Mouse (Mus musculus) erythroid progenitor cell, adult 5-6 weeks (primary cell): ENCODE data around the gene Mecom. TPM values are rescaled to one million over a fixed set of nuclear protein-coding genes. Genes with fewer than 3 reads are reported as not detected.

ENCODE experiments used
- ATAC-seq: replicated peaks from 2 replicates; pipeline ENCODE4 v1.8.0; 2016; ENCODE audit warnings: moderate number of reproducible peaks, mild to moderate bottlenecking, moderate TSS enrichment, inconsistent platforms; ENCODE audit not compliant: poor library complexity, low FRiP score, severe bottlenecking
- total RNA-seq, 2 experiments: library from RNA; stranded (forward) in 1 of 2; stranded (reverse) in 1 of 2; fragments of 150-400 nt in 1 of 2; fragments of 186-747, 209-891 nt in 1 of 2; gene quantifications; 2 replicates each; pipeline versions ENCODE4 v1.2.3 to v1.2.4; 2015 to 2017; ENCODE audit warnings: low replicate concordance in 2 of 2

Gene Mecom
- total RNA-seq, 2 experiments from 2014 or later: 0.68 TPM; not detected in 1

DNA sequence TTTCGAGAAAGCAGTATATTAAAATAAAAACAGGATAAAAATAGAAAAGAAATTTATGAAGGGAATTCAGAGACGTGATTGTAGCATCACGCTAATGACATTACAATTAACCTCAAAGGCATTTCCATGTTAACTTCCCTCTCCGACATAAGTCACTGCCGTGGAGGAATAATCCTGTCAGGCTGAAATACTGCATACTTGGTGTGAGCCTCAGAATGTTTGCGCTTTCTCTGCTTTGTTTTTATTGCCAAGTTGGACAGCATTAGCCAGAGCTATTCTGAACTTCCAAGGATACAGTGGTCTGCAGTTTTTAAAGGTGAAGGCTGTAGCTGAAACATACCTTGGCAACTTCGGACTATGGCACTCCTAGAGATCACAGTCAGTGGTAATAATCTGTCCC, 455.3 kb downstream of the Mecom start:
- ATAC-seq: no peak

DNA sequence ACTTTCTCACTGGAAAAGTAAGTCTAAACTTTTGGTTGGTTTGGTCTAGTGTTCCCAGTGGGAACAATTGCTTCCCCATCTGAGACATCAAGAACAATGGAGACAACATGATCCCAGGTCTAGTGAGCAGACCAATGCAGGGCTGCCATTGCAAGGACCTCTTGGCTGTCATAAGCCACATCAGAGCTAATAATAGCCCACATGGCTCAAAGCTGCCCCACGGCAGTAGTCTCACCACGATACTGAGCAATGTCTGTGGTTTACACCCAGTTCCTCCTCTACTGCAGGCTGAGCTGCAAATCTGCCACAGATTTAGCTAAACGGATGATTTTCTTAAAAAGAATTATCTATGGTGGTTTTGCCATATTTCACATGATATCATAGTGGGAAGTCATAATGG, 455.9 kb downstream of the Mecom start:
- no peak for ATAC-seq

DNA sequence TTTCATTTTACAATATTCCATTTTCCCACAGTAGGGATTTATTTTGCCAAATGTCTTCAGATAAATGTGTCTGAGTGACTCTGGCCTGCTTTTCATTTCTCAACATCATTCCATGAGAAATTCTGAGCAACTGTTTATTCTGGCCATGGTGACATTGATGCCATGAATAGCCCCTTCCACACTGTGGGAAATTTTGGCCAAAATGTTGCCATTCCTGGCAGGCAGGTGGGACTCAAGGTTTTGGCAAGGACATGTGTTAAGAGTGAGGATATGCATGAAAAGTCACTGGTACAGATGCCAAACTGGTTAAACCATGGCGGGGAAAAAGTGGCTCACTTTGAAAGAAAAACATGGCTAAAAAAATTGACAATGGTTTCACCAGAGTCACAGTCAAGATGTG, 456.4 kb downstream of the Mecom start:
- no peak for ATAC-seq

DNA sequence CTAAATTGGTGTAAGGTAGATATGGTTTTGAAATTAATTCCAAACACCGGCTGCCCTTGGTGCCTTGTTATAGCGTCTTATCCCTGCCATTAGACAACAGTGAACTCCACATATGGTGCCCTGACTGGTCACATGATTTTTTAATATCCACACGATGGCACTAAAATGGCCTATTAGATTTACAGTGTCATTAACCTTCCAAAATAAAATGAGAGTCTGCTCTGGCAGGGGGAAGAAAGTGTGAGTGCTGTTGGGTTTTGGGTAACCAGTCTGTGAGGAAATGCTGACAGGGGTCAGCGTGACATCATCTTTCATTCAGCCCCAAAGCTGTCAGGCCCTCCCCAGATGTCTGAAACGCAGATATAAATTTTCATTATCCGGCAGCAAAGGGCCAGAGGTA, 461.7 kb downstream of the Mecom start:
- ATAC-seq: no peak

DNA sequence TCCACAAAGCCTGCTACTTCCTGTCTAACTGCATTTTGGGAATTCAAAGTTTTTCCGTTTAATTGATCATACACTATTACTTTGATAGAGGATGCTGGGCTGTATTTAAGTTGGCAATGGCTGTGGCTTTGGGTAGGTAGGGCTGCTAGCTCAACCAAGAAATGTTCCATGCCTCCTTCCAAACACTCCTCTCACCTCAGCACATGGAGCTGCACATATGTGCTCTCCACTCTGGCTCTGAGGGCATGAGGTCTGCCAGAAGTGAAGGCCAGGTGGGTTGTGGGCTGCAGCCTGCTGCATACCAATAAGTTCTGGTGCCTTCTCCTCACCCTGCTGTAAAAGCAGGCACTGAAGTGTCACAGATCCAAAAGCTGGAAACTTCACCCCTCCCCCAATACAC, 464.0 kb downstream of the Mecom start:
- ATAC-seq: no peak

DNA sequence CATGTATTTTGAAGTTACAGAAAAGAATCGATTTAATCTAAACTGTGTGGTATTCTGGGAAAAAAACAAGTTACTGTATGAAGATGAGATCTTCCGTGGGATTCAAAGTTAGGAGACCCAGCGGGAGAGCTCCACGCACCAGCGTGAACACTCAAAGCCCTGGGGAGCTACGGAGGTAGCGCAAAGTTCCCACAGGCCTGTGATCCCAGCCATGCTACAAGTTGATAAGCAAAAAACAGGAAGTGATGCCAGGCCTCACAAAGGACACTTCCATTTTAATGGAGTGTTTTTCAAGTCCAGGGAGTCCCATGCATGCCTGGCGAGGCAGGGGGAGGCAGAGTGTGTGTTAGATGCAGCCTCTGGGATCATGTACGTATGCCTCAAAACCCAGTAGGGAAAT, 464.5 kb downstream of the Mecom start:
- no peak for ATAC-seq

DNA sequence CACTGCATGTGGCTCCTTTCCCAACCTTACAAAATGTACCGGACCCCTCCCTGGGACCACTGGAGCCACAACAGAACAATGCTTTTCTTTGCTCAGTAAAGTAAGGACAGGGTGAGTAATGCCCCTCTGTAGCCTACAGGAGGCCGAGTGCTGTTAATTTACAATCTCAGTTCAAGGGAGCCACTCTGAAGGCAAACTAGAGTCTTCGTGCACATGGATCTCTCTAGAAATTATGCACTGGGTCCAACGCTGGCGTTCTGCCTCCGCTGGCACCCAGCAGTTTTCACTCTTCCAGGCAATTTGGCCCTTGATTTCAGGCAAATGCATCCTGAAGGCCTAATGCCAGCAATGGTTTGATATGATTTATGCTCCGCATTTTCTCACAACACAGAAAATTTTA, 467.0 kb downstream of the Mecom start:
- ATAC-seq: no peak

DNA sequence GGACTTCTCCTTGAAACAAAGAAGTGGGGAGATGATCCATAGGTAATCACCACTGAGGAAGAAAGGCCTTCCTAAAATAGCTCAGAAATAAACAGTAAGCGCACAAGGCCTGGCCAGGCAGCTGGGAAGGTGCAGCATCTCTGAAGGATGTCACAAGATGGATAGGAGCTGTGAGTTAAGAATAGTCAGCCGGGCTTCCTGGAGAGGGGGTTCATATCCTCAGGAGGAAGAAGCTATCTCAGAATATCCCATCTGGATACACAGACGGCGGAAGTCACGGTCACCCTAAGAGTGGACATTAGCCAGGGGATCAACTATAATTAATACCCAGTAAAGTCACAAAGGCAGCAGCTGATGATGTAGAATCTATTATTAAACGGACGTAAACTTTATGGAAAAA, 471.3 kb downstream of the Mecom start:
- no peak for ATAC-seq

DNA sequence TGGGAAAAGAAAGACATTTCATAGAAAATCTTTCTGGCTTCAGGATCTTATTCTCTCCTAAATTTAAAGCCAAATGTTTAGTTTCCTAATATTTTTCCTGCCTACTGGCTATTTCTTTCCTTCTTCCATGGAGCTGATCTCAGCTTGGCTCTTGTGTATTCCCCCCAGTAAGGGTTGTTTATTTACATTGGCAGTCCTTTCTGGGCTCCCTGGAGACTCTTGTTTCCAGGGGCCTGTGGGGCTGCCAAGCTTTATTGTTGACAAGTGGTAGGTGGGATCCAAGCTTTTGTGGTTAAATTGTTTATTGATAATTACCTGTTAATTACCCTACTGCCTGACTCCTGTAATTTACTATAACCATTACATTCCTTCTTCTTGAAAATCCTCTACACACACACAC, 476.5 kb downstream of the Mecom start:
- no peak for ATAC-seq

DNA sequence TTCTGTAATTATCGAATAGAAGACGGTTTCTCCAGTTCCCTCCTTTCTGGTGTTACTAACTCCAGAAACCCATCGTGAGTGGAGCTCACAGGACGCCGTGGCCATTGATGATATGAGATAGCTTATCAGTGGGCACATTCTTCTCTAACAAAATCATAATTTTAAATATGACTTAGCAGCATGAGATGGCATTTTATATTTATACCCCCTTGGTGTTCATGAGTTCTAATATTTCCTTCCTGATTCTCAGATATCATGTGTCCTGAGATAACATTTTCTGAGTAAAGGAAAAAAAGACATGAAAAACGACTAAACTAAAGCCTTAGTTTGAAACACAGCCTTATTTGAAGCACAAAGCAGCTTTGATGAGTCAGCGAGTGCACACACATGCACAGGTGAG, 481.3 kb downstream of the Mecom start:
- no peak for ATAC-seq

DNA sequence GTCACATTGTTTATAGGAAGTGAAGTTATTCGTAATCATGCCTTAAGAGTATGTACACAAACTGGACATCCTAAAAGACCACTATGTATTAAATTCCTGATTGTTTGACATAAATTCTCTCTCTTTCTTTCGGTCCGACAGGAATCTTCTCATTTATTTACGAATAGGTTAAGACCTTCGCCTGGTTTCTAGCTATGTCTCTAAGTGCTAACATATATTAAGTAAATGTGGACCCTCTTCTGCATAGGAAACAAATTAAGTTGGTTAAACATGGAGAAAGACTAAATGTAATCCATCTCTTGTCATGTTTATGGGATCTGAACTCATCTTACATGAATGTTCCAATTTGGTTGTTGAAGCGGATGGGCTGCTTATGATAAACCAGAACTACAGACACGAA, 487.8 kb downstream of the Mecom start:
- ATAC-seq: no peak

DNA sequence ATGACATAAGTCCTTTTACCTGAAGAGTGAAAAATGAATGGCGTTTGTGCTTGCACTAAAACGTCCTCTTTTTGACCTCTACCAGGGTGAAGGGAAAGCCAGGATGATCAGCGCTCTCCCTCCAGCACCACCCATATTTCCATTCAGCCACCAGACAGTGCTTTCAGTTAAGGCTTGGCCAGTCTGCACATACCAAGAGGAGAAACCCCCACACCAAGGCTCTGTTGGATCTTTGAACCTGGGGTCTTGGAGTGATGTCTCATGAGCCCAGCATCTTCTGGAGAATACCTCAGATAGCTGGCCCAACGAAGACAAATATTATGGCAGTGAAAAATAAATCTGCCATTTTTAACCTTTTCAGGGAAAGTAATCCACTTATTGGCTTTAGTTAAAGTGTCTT, 488.2 kb downstream of the Mecom start:
- ATAC-seq: no peak

DNA sequence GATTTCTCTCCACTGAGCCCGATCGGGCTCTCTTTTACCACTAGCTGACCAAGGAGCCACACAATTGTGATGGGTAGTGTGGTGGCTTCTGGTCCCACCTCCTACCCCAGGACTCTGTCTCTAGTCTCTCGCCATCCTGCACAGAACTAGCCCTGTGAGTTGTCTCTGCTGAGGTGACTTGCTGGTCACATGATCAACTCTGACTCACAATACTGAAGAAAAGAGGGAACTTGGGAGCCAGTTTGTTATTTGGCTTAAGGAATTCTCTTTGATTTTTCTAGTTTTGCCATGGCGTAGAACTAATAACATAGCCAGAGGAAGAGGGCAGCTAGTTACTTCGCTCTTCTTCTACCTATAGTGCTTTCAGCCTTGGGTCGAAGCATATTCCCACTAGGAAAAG, 496.5 kb downstream of the Mecom start:
- ATAC-seq: no peak

DNA sequence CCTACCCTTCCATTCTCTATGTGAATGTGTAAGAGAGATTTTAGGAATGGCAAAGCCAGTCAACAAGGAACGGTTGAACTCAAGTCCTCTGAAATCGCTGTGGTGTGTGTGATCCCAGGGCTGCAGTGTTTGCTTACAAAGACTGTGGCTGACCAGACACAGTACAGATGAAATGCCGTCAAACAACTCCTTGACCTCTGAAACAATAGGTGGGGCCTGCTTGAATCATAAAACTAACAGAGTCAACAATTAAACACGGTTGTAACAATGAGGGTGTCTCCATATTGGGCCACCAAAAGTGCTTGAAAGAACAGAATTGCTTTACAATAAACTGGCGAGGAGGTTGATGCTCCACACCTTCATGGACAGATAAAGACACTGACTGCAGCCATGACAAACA, 497.0 kb downstream of the Mecom start:
- ATAC-seq: no peak

DNA sequence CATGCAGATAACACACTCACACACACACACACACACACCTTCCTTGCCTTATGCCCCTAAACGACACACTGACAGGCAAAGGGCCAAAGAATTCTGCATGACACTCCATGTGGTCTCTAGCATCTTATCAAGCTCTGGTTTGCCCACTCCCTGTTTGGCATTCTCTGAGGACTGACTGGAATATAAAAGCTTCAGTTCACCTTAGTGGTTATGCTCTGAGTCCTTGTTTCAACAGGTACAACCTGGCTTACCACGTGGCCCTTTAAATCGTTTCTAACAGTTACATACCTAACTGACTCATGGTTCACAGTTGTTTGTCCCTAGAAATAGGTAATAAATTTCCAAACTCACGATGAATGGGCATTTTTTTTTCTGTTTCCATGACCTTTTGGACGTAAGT, 499.0 kb downstream of the Mecom start:
- ATAC-seq: no peak

DNA sequence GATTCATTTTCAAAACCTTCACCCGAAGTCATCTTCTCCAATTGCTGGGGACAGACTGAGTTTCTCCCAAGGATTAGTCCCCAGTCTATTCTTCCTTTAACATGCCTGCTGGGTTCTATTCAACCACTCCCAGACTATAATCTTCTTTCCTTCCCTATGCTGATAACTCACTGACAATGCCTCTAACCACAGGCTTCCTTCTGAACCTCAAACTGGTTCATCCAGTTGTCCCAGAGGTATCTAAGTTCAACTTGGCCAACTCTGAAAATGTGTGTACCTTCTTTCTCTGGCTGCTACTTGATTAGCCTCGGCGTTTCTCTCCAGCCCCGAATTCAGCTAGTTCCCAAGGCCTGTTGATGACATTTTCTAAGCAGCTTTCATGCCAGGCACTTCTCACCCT, 499.7 kb downstream of the Mecom start:
- ATAC-seq: no peak

DNA sequence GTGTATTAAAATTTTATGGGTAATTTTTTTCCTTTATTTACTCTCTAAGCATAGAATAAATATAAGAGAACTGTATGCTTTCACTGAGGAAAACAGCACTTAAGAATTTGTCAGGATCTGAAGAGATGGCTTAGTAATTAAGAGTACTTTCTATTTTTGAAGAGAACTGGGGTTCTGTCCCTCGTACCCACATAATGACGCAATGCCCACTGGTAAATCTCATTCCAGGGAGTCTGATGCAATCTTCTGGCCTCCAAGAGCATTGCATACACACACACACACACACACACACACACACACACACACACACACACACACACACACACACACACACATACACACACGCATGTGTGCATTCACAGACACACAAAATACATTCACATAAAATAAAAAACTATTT, 504.3 kb downstream of the Mecom start:
- no peak for ATAC-seq

DNA sequence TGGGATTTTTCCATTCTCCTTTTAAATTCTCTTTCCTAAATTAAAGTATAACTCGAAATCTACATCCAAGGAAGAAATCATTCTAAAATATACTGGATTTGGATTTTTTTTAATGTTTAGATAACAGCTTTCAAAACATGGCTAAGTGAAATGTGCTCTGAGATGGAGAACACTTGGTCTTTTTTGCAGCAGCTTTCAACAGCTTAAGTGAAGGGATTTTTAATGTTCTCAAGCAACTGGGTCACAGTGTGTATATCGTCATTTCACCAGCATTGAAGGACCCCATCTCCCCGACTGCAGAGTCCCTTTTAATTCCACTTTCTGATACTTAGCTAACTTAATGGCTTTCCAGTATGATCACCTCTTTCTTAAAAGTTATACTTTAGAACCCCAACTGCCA, 509.3 kb downstream of the Mecom start:
- no peak for ATAC-seq

DNA sequence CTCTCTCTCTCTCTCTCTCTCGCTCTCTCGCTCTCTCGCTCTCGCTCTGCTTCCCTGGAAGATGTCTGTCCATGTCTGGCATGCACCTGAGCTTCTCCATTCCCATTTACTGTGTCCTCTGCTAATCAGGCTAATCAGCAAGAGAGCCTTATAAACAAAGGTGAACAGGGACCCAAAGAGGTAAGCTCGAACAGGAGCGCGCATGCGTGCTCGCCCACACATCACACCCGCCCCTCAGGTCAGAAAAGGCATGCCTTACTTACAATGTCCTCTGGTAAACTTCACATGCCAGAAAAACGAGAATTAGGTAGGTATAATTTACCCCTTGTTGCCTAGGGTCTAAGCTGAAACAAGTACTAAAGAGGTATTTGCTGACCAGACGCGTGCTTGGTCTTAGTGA, 527.8 kb downstream of the Mecom start:
- no peak for ATAC-seq

DNA sequence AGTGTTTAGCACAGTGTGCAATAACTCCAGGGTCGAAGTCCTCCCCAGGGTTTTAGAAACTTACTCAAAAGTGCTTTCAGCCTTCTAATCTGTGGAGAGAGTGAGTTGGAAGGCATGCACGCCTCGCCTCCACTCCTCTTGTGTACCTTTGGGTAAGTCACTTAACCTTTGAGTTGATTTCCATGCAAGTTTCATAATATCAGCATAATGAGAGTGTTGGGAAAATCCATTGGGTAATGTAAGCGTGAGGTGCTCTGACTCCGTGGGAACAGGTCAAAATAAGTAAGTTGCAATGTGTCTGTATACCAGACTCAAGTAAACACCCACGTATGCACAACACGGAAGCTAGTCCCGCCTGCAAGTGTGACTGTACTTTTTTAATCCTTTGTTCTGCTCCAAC, 528.4 kb downstream of the Mecom start:
- no peak for ATAC-seq

DNA sequence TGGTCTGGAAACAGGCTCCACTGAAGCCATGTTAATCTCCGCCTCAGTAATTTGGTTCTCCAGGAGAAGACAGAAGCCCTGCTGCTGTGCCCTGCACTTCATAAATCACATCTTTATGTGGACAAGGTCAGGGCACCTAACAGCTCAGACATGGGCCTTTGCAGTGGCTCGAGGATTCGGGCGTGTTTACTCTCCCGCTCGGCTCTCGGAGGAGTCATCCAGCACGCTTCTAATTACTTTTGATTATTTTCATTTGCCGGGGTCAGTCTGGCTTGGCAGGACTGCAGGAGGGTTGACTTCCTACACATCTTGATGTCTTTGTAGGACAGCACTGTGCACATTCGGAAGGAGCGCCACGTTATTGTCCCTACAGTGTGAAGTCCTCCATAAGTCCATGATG, 529.6 kb downstream of the Mecom start:
- no peak for ATAC-seq

DNA sequence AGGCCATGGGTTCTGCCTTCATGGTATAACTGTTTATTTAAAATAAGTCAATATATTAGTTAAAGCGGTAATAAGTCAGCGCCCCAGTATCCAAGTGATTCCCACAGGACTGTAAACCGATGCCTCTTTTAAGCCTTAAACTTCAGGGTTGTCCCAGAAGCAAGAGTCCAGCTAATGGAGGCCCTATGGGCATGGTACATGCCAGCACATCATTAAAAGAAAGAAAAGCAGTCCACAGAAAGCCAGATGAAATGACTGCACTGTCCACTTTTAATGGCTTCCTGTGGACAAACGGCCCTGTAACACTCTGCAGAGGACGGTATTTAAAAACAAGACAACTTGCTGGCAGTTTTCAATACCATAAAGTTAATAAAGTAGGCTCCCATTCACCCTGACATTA, 531.0 kb downstream of the Mecom start:
- no peak for ATAC-seq
